32 mouse cellular contexts compared by ENCODE assay signal in genomic region chr10:8477936-8478335, GRCm38 (mm10). TPM values are rescaled to one million over a fixed set of nuclear protein-coding genes. Genes with fewer than 3 reads are reported as not detected.
"Had no signal": no experiment of that assay in that cellular context is flagged by ENCODE, and none has a peak within 500 bp of the region (broad histone marks: within the 10 kb centered on the region; RNA-seq: fewer than 3 reads in every experiment).

No protein-coding gene starts in this region.

- H3K27me3 ChIP-seq: limb, embryonic 12.5 days; limb, embryonic 13.5 days; limb, embryonic 15.5 days; liver, embryonic 12.5 days; liver, embryonic 13.5 days; liver, embryonic 15.5 days; lung, embryonic 15.5 days; megakaryocyte, embryonic 14.5 days; midbrain, embryonic 12.5 days; midbrain, embryonic 13.5 days; midbrain, embryonic 15.5 days; neural tube, embryonic 12.5 days; neural tube, embryonic 13.5 days had no signal

- H3K27ac ChIP-seq: limb, embryonic 10.5 days; limb, embryonic 12.5 days; limb, embryonic 13.5 days; limb, embryonic 15.5 days; liver, embryonic 12.5 days; liver, embryonic 13.5 days; liver, embryonic 14.5 days; liver, embryonic 15.5 days; lung, embryonic 15.5 days; macrophage; midbrain, embryonic 10.5 days; midbrain, embryonic 12.5 days; midbrain, embryonic 13.5 days; midbrain, embryonic 15.5 days; neural tube, embryonic 12.5 days; neural tube, embryonic 13.5 days had no signal

- H3K9ac ChIP-seq: limb, embryonic 12.5 days; limb, embryonic 13.5 days; limb, embryonic 15.5 days; liver, embryonic 12.5 days; liver, embryonic 13.5 days; liver, embryonic 14.5 days; liver, embryonic 15.5 days; liver, postnatal 0 days; lung, embryonic 14.5 days; lung, embryonic 15.5 days; midbrain, embryonic 12.5 days; midbrain, embryonic 13.5 days; midbrain, embryonic 15.5 days; neural tube, embryonic 12.5 days; neural tube, embryonic 13.5 days had no signal

- H3K36me3 ChIP-seq: limb, embryonic 10.5 days; limb, embryonic 12.5 days; limb, embryonic 13.5 days; limb, embryonic 15.5 days; liver, embryonic 12.5 days; liver, embryonic 13.5 days; liver, embryonic 15.5 days; lung, embryonic 15.5 days; midbrain, embryonic 10.5 days; midbrain, embryonic 12.5 days; midbrain, embryonic 13.5 days; midbrain, embryonic 15.5 days; neural tube, embryonic 12.5 days; neural tube, embryonic 13.5 days had no signal

- H3K9me3 ChIP-seq: limb, embryonic 10.5 days; limb, embryonic 12.5 days; limb, embryonic 13.5 days; limb, embryonic 15.5 days; liver, embryonic 12.5 days; liver, embryonic 13.5 days; liver, embryonic 15.5 days; lung, embryonic 15.5 days; midbrain, embryonic 12.5 days; midbrain, embryonic 13.5 days; midbrain, embryonic 15.5 days; neural tube, embryonic 12.5 days; neural tube, embryonic 13.5 days had no signal

- ATAC-seq: liver, embryonic 12.5 days; liver, postnatal 0 days; lung, postnatal 0 days; midbrain, embryonic 13.5 days; midbrain, embryonic 15.5 days; midbrain, embryonic 16.5 days had no signal

- H3K4me1 ChIP-seq: limb, embryonic 10.5 days; limb, embryonic 12.5 days; liver, embryonic 12.5 days; liver, embryonic 13.5 days; liver, embryonic 15.5 days; lung, embryonic 15.5 days; megakaryocyte, embryonic 14.5 days; midbrain, embryonic 10.5 days; midbrain, embryonic 12.5 days; midbrain, embryonic 13.5 days; midbrain, embryonic 15.5 days; neural tube, embryonic 12.5 days; neural tube, embryonic 13.5 days had no signal

- H3K4me2 ChIP-seq: limb, embryonic 12.5 days; limb, embryonic 13.5 days; limb, embryonic 15.5 days; liver, embryonic 11.5 days; liver, embryonic 12.5 days; liver, embryonic 13.5 days; liver, embryonic 15.5 days; lung, embryonic 14.5 days; lung, embryonic 15.5 days; midbrain, embryonic 12.5 days; midbrain, embryonic 13.5 days; midbrain, embryonic 15.5 days; neural tube, embryonic 12.5 days; neural tube, embryonic 13.5 days had no signal

- H3K4me3 ChIP-seq: limb, embryonic 10.5 days; limb, embryonic 12.5 days; limb, embryonic 13.5 days; limb, embryonic 15.5 days; liver, embryonic 12.5 days; liver, embryonic 13.5 days; liver, embryonic 15.5 days; lung, embryonic 15.5 days; megakaryocyte, embryonic 14.5 days; midbrain, embryonic 10.5 days; midbrain, embryonic 12.5 days; midbrain, embryonic 13.5 days; midbrain, embryonic 15.5 days; myocyte; neural tube, embryonic 12.5 days; neural tube, embryonic 13.5 days had no signal

- DNase-seq: left cerebral cortex, postnatal 4 days; liver; liver, embryonic 13.5 days; liver, postnatal 0 days; lung, adult 18-20 months; lung, adult 2 months; lung, embryonic 14.5 days; lung, postnatal 10 days; lung, postnatal 14 days; lung, postnatal 36 days; lung, postnatal 4 days had no signal

RNA-seq across cellular contexts. Expression of gene Ust, which starts 40.7 kb away (rescaled TPM):
- total RNA-seq: megakaryocyte-erythroid progenitor cell, adult 5-6 weeks had no signal
